Mouse (Mus musculus): ENCODE results near the gene Slc7a11.

The Slc7a11 gene

DNA sequence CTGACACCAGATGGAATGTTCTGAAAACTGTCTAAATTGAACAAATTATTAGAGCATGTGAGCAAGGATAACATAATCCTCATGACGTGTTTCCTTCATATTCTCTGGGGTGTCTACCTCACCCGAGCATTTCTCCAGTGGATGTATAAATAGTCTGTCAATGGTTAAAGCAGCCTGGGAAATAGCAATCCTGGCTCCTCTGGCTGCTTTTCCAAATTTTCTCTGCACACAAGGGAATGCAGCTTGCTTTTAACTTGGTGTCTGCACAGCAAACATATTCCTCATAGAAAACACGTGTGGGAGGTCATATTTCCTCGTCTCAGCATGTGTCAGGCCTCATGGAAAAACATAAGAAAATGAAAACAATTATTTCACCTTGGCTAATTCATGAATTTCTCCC lies 586.6 kb downstream of the Slc7a11 start:
- no peak for DNase-seq (ENCODE audit: low spot score)

- no peak for DNase-seq (ENCODE audit: low spot score)
Observed at GRCm38 (mm10) chr3:49854277-49854676, 589.1 kb downstream of the Slc7a11 start.

DNA sequence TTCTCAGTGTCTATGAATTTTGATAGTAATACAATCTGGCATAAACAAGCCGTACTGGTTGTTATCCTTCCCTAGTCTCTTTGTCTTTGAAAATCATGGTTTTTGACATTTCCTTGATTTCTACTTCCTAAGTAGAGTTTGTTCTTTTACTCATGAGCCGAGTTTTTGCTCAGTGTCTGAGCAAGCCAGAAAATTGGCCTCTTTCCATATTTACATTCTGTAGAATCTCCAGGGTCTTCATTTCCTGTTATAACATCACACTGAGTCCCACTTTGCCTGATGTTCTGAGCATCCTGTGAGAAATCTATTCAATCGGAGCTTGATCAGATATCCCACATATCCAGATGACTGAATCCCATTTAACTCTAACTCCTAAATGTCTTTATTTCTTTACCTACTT lies 600.4 kb downstream of the Slc7a11 start:
- no peak for DNase-seq (ENCODE audit: low spot score)
